Mouse (Mus musculus) c-Kit-positive CD71-negative TER-119-negative erythroid progenitor cells, embryonic 14.5 days (primary cell): ENCODE measurements around the gene Slc7a5.

ENCODE experiments used
- DNase-seq: peaks from one replicate; pipeline ENCODE4 v3.0.0-alpha.2; 2013; ENCODE audit warnings: low read depth

Slc7a5 gene

GRCm38 (mm10) chr8:121850821-121851470, 56.5 kb downstream of the Slc7a5 start:
- DNase-seq: peak; percentile 99

GRCm38 (mm10) chr8:121850436-121850820, 57.1 kb downstream of the Slc7a5 start:
- no peak for DNase-seq

- peak; percentile 81 for DNase-seq
Measured at GRCm38 (mm10) chr8:121850018-121850417, 57.5 kb downstream of the Slc7a5 start.

GRCm38 (mm10) chr8:121849303-121849702, 58.2 kb downstream of the Slc7a5 start:
- no peak for DNase-seq

GRCm38 (mm10) chr8:121848495-121848894, 59.0 kb downstream of the Slc7a5 start:
- no peak for DNase-seq

GRCm38 (mm10) chr8:121847987-121848386, 59.5 kb downstream of the Slc7a5 start:
- DNase-seq: no peak

GRCm38 (mm10) chr8:121847261-121847822, 60.2 kb downstream of the Slc7a5 start:
- DNase-seq: no peak

- DNase-seq: no peak
Measured at GRCm38 (mm10) chr8:121846815-121847214, 60.7 kb downstream of the Slc7a5 start.

- no peak for DNase-seq
Measured at GRCm38 (mm10) chr8:121844765-121845164, 62.7 kb downstream of the Slc7a5 start.

GRCm38 (mm10) chr8:121843184-121843733, 64.2 kb downstream of the Slc7a5 start:
- no peak for DNase-seq

GRCm38 (mm10) chr8:121842064-121842955, 65.2 kb downstream of the Slc7a5 start:
- DNase-seq: no peak

- DNase-seq: no peak
Measured at GRCm38 (mm10) chr8:121841242-121841641, 66.3 kb downstream of the Slc7a5 start.

GRCm38 (mm10) chr8:121832503-121832902, 75.0 kb downstream of the Slc7a5 start:
- peak; percentile 75 for DNase-seq

GRCm38 (mm10) chr8:121832061-121832460, 75.4 kb downstream of the Slc7a5 start:
- no peak for DNase-seq
